Comparison of ENCODE assay signal across 9 mouse cellular contexts in genomic region chr5:122990411-122991160, GRCm38 (mm10). TPM values are rescaled to one million over a fixed set of nuclear protein-coding genes. Genes with fewer than 3 reads are reported as not detected.
DNase-seq lines count a peak whose midpoint lies in the region; ATAC-seq and TF ChIP-seq lines count a peak whose summit lies in the region.
"Had no signal": no experiment of that assay in that cellular context is flagged by ENCODE, and none has a peak within 500 bp of the region (broad histone marks: within the 10 kb centered on the region; RNA-seq: fewer than 3 reads in every experiment).

No protein-coding gene starts in this region.

- H3K9me3 ChIP-seq in lung, embryonic 14.5 days (ENCODE audit: low read depth, low read length): no peaks in the 10 kb centered on the region
- no peaks in the 10 kb centered on the region for H3K9me3 ChIP-seq in lung, postnatal 0 days (ENCODE audit: low read length)
- H3K9me3 ChIP-seq in embryonic facial prominence, embryonic 11.5 days (replicated peaks; ENCODE audit: control insufficient read depth, low read length): no peaks in the 10 kb centered on the region
- H3K9me3 ChIP-seq in limb, embryonic 11.5 days (ENCODE audit: control insufficient read depth, low read length): no peaks in the 10 kb centered on the region

- H3K36me3 ChIP-seq in lung, embryonic 14.5 days (ENCODE audit: insufficient read depth): no peaks in the 10 kb centered on the region
- H3K36me3 ChIP-seq in lung, postnatal 0 days (ENCODE audit: insufficient read depth, low read length): no peaks in the 10 kb centered on the region
- no peaks in the 10 kb centered on the region for H3K36me3 ChIP-seq in embryonic facial prominence, embryonic 11.5 days (replicated peaks; ENCODE audit: control insufficient read depth, insufficient read depth, low read depth, low read length)
- H3K36me3 ChIP-seq in limb, embryonic 11.5 days (ENCODE audit: control insufficient read depth, insufficient read depth, low read length): no peaks in the 10 kb centered on the region

- peak overlapping the region; percentile 79 for H3K9ac ChIP-seq in lung, embryonic 14.5 days
- H3K9ac ChIP-seq in lung, postnatal 0 days (replicated peaks; ENCODE audit: low read depth): no peak overlapping the region
- H3K9ac ChIP-seq in embryonic facial prominence, embryonic 11.5 days (replicated peaks; ENCODE audit: low read length): peak overlapping the region; percentile 59
- H3K9ac ChIP-seq in limb, embryonic 11.5 days (ENCODE audit: low read length): peak overlapping the region; percentile 82; the same call in 1 of the 2 replicates

- DNase-seq in lung, embryonic 14.5 days: no peak
- no peak for DNase-seq in lung, postnatal 0 days (ENCODE audit: low spot score)
- no peak for DNase-seq in embryonic facial prominence, embryonic 11.5 days (ENCODE audit: low spot score)
- DNase-seq in limb, embryonic 11.5 days (ENCODE audit: low spot score): no peak
- DNase-seq in natural killer cell, adult 2 months (ENCODE audit: low spot score in 2 of 2): peak; percentile 87 to 93
- DNase-seq in frontal cortex, postnatal 25 days (ENCODE audit: low spot score in 2 of 2): no peak
- DNase-seq in right cerebral cortex, adult 2 months (ENCODE audit: low spot score in 2 of 2): no peak
- no peak for DNase-seq in layer of hippocampus, adult 18-20 months (ENCODE audit: low spot score in 2 of 2)

- no peak for TF ChIP-seq EP300 in lung, postnatal 0 days (IDR thresholded peaks at IDR 0.05)

- peaks cover 5% of the 10 kb centered on the region for H3K4me1 ChIP-seq in lung, embryonic 14.5 days (ENCODE audit: insufficient read depth)
- H3K4me1 ChIP-seq in lung, postnatal 0 days (ENCODE audit: insufficient read depth, low read depth, low read length): peaks cover 8% of the 10 kb centered on the region; the same call in 1 of the 2 replicates
- peaks cover 19% of the 10 kb centered on the region for H3K4me1 ChIP-seq in embryonic facial prominence, embryonic 11.5 days (ENCODE audit: control insufficient read depth, insufficient read depth, low read length)
- peaks cover 41% of the 10 kb centered on the region for H3K4me1 ChIP-seq in limb, embryonic 11.5 days (ENCODE audit: control insufficient read depth, insufficient read depth, low read length)

- H3K4me2 ChIP-seq in lung, embryonic 14.5 days: peak overlapping the region; percentile 100
- H3K4me2 ChIP-seq in lung, postnatal 0 days (replicated peaks; ENCODE audit: low read depth, low read length): no peak overlapping the region; the same call in 1 of the 2 replicates
- H3K4me2 ChIP-seq in embryonic facial prominence, embryonic 11.5 days (ENCODE audit: low read depth, low read length): peak overlapping the region; percentile 97
- peak overlapping the region; percentile 96 for H3K4me2 ChIP-seq in limb, embryonic 11.5 days (ENCODE audit: low read depth, severe bottlenecking)

- no peak for ATAC-seq in lung, embryonic 14.5 days (ENCODE audit: insufficient read depth)
- ATAC-seq in lung, postnatal 0 days: no peak
- no peak for ATAC-seq in embryonic facial prominence, embryonic 11.5 days (replicated peaks; ENCODE audit: insufficient number of reproducible peaks, low FRiP score, low TSS enrichment, low read depth)
- ATAC-seq in limb, embryonic 11.5 days (ENCODE audit: insufficient number of reproducible peaks, low FRiP score, low TSS enrichment, low read depth): no peak

- H3K27me3 ChIP-seq in lung, embryonic 14.5 days (ENCODE audit: insufficient read depth, low read length): no peaks in the 10 kb centered on the region
- H3K27me3 ChIP-seq in lung, postnatal 0 days (replicated peaks; ENCODE audit: insufficient read depth, low read length): no peaks in the 10 kb centered on the region
- H3K27me3 ChIP-seq in embryonic facial prominence, embryonic 11.5 days (ENCODE audit: control insufficient read depth, insufficient read depth, low read length): no peaks in the 10 kb centered on the region
- no peaks in the 10 kb centered on the region for H3K27me3 ChIP-seq in limb, embryonic 11.5 days (ENCODE audit: control insufficient read depth, insufficient read depth, low read length)

- TF ChIP-seq CTCF in lung, embryonic 14.5 days (IDR thresholded peaks at IDR 0.05; ENCODE audit: low read depth): no peak
- no peak for TF ChIP-seq CTCF in lung, postnatal 0 days (IDR thresholded peaks at IDR 0.05)

- H3K27ac ChIP-seq in lung, embryonic 14.5 days (ENCODE audit: low read depth): peak overlapping the region; percentile 88
- H3K27ac ChIP-seq in lung, postnatal 0 days (ENCODE audit: low read length): no peak overlapping the region
- no peak overlapping the region for H3K27ac ChIP-seq in embryonic facial prominence, embryonic 11.5 days (replicated peaks; ENCODE audit: low read depth, low read length)
- H3K27ac ChIP-seq in limb, embryonic 11.5 days (replicated peaks; ENCODE audit: low read depth, low read length): no peak overlapping the region

- H3K4me3 ChIP-seq in lung, embryonic 14.5 days (ENCODE audit: low read depth, low read length): peak overlapping the region; percentile 67
- H3K4me3 ChIP-seq in lung, postnatal 0 days (ENCODE audit: low read depth, low read length): no peak overlapping the region
- H3K4me3 ChIP-seq in embryonic facial prominence, embryonic 11.5 days (ENCODE audit: low read depth, low read length): peak overlapping the region; percentile 51; the same call in 1 of the 2 replicates
- H3K4me3 ChIP-seq in limb, embryonic 11.5 days (ENCODE audit: low read depth, low read length): peak overlapping the region; percentile 69

- WGBS in lung, embryonic 14.5 days: 21% methylated on average over 16 of the region's 16 CpGs
- 32% methylated on average over 16 of the region's 16 CpGs for WGBS in lung, postnatal 0 days
- 11% methylated on average over 16 of the region's 16 CpGs for WGBS in embryonic facial prominence, embryonic 11.5 days
- 9% methylated on average over 16 of the region's 16 CpGs for WGBS in limb, embryonic 11.5 days

RNA-seq across cellular contexts. Expression of gene Kdm2b, which starts 1.0 kb away (rescaled TPM):
- 38.5 and 46.7 TPM in 2 replicates for polyA plus RNA-seq in lung, embryonic 14.5 days (2014; fragmentation: Nextera tagmentation; extraction: Ambion mirVana)
- 12.2 and 13.7 TPM in 2 replicates for polyA plus RNA-seq in lung, postnatal 0 days (2015; fragmentation: Nextera tagmentation; extraction: Ambion mirVana)
- polyA plus RNA-seq in embryonic facial prominence, embryonic 11.5 days (2014; fragmentation: Nextera tagmentation; extraction: Ambion mirVana): 54.1 and 59.0 TPM in 2 replicates
- 67.2 and 79.4 TPM in 2 replicates for polyA plus RNA-seq in limb, embryonic 11.5 days (2014; fragmentation: Nextera tagmentation; extraction: Ambion mirVana)
- 10 to 100 TPM; 33.5 to 39.4 TPM for total RNA-seq in layer of hippocampus, adult 18-20 months (2021)

RNA-seq across cellular contexts. Expression of gene Orai1, which starts 24.3 kb away (rescaled TPM):
- 16.8 and 18.2 TPM in 2 replicates for polyA plus RNA-seq in lung, embryonic 14.5 days (2014; fragmentation: Nextera tagmentation; extraction: Ambion mirVana)
- 54.7 and 55.2 TPM in 2 replicates for polyA plus RNA-seq in lung, postnatal 0 days (2015; fragmentation: Nextera tagmentation; extraction: Ambion mirVana)
- 9.1 and 9.6 TPM in 2 replicates for polyA plus RNA-seq in embryonic facial prominence, embryonic 11.5 days (2014; fragmentation: Nextera tagmentation; extraction: Ambion mirVana)
- 10.0 and 10.3 TPM in 2 replicates for polyA plus RNA-seq in limb, embryonic 11.5 days (2014; fragmentation: Nextera tagmentation; extraction: Ambion mirVana)
- total RNA-seq in layer of hippocampus, adult 18-20 months (2021): 10 to 100 TPM; 11.2 to 11.9 TPM

RNA-seq across cellular contexts. Expression of gene Morn3, which starts 56.2 kb away (rescaled TPM):
- 0.72 TPM in 1 of 2 replicates, not detected in the other for polyA plus RNA-seq in lung, embryonic 14.5 days (2014; fragmentation: Nextera tagmentation; extraction: Ambion mirVana)
- 5.3 and 8.3 TPM in 2 replicates for polyA plus RNA-seq in lung, postnatal 0 days (2015; fragmentation: Nextera tagmentation; extraction: Ambion mirVana)
- polyA plus RNA-seq in embryonic facial prominence, embryonic 11.5 days (2014; fragmentation: Nextera tagmentation; extraction: Ambion mirVana): 0.91 TPM in 1 of 2 replicates, not detected in the other
- 0.64 TPM in 1 of 2 replicates, not detected in the other for polyA plus RNA-seq in limb, embryonic 11.5 days (2014; fragmentation: Nextera tagmentation; extraction: Ambion mirVana)
- under 1 TPM; 0.38 to 0.94 TPM for total RNA-seq in layer of hippocampus, adult 18-20 months (2021)
- polyA plus RNA-seq: erythroblast, embryonic 14.5 days had no signal

Comparison
In these comparisons a context has a peak if more than half of its experiments do, and no peak if none do; other contexts are left out.
1. DNase-seq: peak in natural killer cell, adult 2 months (2 of 2); none in lung, embryonic 14.5 days (single experiment), lung, postnatal 0 days (single experiment), embryonic facial prominence, embryonic 11.5 days (single experiment), limb, embryonic 11.5 days (single experiment), frontal cortex, postnatal 25 days (0 of 2), right cerebral cortex, adult 2 months (0 of 2) and layer of hippocampus, adult 18-20 months (0 of 2).